Mouse (Mus musculus): ENCODE measurements at regions not wholly inside any gene's neighbourhood (a gene's known extent, or its start where the extent isn't known, plus 50 kb on each side); places are given as distances from the start of the nearest gene placed in this dataset.

DNA sequence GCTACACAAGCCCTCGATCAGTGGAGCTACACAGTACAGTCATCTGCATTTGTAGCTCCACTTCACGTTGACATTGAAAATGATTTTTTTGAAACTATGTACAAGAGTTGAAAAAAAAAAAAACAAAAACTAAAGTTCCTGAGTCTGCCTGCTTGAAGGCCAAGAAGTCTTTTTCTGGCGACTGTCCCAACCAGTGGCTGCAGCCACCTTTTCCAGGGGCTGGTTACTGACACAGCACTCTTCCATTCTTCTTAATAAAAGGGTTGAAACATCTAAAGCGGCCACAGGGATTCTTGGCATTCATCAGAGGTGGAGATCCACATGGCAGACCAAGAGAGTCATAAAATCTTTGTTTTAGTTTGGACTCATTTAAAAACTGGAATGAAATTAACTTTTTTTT is 87.0 kb upstream of the Ptch1 start:
- no peak overlapping the region for H3K4me3 ChIP-seq
- H3K9ac ChIP-seq (replicated peaks): no peak overlapping the region
- H3K9me3 ChIP-seq: no peaks in the 10 kb centered on the region
- WGBS: 82% methylated on average over 4 of the region's 4 CpGs
- H3K27ac ChIP-seq (replicated peaks): no peak overlapping the region
- no peak overlapping the region for H3K4me2 ChIP-seq (replicated peaks)
- no peaks in the 10 kb centered on the region for H3K27me3 ChIP-seq
- H3K36me3 ChIP-seq: no peaks in the 10 kb centered on the region
- no peaks in the 10 kb centered on the region for H3K4me1 ChIP-seq
- no peak for ATAC-seq (replicated peaks)

DNA sequence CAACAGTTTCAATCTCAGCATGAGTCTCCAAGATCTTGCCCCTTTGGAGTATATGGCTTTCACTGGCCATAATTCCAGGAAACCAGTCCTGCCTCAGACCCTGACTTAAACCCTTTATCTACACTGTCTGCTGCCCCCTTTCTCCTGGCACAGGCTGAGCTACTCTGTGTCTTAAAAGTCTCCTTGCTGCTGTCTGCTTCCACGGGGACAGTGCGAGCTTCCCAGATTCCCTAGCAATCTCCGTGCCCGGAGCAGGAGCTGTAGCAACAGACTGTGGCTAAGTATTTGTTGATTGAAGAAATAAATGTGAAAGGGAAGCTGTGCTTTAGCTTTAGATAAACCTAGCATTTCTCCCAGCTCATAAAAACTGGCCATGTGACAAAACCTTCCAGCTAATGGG is 95.2 kb upstream of the Ptch1 start:
- Histone ChIP-seq H3K27ac (replicated peaks) (no peak overlapping the region), H3K9ac (replicated peaks) (no peak overlapping the region), H3K9me3 (no peaks in the 10 kb centered on the region), H3K4me3 (no peak overlapping the region), H3K4me1 (no peaks in the 10 kb centered on the region), H3K27me3 (no peaks in the 10 kb centered on the region), H3K36me3 (no peaks in the 10 kb centered on the region), H3K4me2 (replicated peaks) (no peak overlapping the region)
- WGBS: 31% methylated on average over 4 of the region's 4 CpGs
- ATAC-seq (replicated peaks): no peak

DNA sequence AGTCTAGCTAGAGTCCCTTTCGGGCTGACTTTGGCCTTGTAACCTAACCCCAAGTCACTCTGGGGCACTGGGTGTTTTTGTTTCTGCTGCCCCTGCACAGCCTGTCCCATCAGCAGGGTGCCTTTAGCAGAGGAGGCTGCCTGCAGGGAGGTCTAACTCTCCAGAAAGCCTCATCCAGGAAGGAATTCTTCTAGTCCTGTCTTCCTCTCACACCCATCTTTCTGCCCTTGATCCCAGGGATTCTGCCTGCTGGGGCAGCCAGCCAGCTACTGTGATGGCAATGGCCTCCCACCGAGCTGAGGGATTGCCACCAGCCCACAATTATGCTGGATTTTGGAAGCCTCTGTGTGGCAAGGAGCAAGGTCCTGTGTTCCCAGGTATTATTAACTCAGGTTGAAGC is 95.6 kb upstream of the Ptch1 start:
- 8% methylated on average over 2 of the region's 2 CpGs for WGBS
- ATAC-seq (replicated peaks): no peak
- Histone ChIP-seq H3K4me2 (replicated peaks) (no peak overlapping the region), H3K9ac (replicated peaks) (no peak overlapping the region), H3K27me3 (no peaks in the 10 kb centered on the region), H3K9me3 (no peaks in the 10 kb centered on the region), H3K4me3 (no peak overlapping the region), H3K36me3 (no peaks in the 10 kb centered on the region), H3K4me1 (no peaks in the 10 kb centered on the region), H3K27ac (replicated peaks) (no peak overlapping the region)

DNA sequence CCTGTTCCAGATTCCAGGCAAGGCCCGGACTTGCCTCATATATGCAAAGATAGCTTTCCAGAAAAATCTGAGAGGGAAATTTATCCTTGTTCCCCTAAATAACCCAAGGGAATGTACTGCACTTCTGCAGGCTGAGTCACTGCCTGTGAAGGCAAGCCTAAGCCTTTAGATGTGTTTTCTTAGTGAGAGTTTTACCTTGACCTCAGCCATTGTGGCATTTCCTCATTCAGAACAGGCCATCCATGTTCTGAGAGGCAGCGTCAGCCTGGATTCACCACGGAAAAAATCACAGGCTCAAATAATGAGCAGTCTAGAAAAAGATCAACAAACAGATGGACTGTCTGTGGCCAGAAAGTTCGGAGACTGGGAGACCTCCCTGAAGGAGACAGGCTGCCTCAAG is 99.0 kb upstream of the Ptch1 start:
- H3K27me3 ChIP-seq: no peaks in the 10 kb centered on the region
- H3K27ac ChIP-seq (replicated peaks): no peak overlapping the region
- H3K4me1 ChIP-seq: no peaks in the 10 kb centered on the region
- H3K9me3 ChIP-seq: no peaks in the 10 kb centered on the region
- no peak overlapping the region for H3K4me3 ChIP-seq
- WGBS: 70% methylated on average over 4 of the region's 4 CpGs
- H3K4me2 ChIP-seq (replicated peaks): no peak overlapping the region
- no peaks in the 10 kb centered on the region for H3K36me3 ChIP-seq
- H3K9ac ChIP-seq (replicated peaks): no peak overlapping the region
- ATAC-seq (replicated peaks): no peak

DNA sequence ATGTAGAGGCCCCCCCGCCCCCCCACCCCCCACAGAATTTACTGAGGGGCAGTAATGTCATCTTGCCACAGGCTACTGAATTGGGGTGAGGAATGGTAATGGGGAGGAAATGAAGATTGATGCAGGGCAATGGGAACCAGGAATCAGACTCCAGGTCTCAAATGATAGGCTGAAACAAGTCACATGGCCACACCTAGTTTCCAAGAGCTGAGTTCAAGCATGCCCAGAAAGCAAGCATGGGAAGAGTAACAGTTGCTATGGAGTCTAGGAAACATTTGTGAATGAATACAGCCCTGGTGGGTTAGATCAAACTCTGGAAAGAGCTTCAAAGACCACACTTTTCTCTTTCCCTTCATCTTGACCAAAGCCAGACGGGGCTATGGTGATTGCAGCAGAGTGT is 104.3 kb upstream of the Ptch1 start:
- H3K4me2 ChIP-seq (replicated peaks): no peak overlapping the region
- H3K36me3 ChIP-seq: no peaks in the 10 kb centered on the region
- ATAC-seq (replicated peaks): no peak
- H3K9ac ChIP-seq (replicated peaks): no peak overlapping the region
- no peaks in the 10 kb centered on the region for H3K9me3 ChIP-seq
- WGBS: 67% methylated on average over 2 of the region's 2 CpGs
- no peaks in the 10 kb centered on the region for H3K4me1 ChIP-seq
- no peak overlapping the region for H3K27ac ChIP-seq (replicated peaks)
- H3K27me3 ChIP-seq: no peaks in the 10 kb centered on the region
- H3K4me3 ChIP-seq: no peak overlapping the region

DNA sequence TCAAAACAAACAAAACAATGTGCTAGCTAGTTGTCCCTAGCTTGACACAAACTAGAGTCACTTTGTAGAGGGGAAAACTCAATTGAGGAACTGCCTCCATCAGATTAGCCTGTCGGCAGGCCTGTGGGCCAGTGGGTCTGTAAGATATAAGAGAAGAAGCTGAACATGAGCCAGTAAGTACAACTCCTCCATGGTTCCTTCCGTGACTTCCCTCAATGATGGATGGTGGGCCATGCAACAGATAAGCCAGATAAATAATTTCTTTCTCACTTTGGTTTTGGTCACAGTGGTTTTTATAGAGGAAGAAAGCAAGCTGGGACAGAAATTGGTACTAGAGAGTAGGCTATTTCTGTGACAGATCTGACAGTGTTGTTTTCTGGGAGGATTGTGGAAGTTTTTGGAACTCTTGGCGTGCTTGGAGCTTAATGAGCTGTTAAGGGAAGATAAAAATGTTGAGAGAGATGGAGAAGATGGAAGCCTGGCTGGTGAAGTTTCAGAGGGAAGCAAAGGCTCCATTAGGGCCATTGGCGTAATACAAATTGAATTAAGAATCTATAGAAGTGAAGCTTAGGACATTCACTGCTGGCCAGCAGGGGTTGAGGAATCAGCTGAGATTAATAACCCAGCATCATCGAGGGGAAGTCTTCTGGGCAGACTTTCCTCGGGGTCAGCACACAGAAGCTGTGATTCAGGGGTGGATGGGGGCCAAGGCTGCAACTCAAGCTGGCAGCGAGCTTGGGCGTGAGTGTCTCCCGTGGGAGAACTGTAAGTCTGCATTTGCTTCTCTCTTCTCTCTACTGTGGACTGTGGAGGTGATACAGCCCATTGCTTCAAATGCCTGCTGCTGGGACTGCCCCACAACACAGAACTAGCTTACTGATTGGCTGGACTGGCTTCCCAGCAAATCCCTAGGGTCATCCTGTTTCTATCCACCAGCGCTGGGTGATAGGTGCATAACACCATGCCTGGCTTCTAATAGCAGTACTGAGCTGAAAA is 105.2 kb upstream of the Ptch1 start:
- Histone ChIP-seq H3K4me3 (no peak overlapping the region), H3K36me3 (no peaks in the 10 kb centered on the region), H3K9me3 (no peaks in the 10 kb centered on the region), H3K9ac (replicated peaks) (no peak overlapping the region), H3K4me2 (replicated peaks) (no peak overlapping the region), H3K27me3 (no peaks in the 10 kb centered on the region), H3K27ac (replicated peaks) (no peak overlapping the region), H3K4me1 (no peaks in the 10 kb centered on the region)
- no peak for ATAC-seq (replicated peaks)
- WGBS: 79% methylated on average over 10 of the region's 10 CpGs

DNA sequence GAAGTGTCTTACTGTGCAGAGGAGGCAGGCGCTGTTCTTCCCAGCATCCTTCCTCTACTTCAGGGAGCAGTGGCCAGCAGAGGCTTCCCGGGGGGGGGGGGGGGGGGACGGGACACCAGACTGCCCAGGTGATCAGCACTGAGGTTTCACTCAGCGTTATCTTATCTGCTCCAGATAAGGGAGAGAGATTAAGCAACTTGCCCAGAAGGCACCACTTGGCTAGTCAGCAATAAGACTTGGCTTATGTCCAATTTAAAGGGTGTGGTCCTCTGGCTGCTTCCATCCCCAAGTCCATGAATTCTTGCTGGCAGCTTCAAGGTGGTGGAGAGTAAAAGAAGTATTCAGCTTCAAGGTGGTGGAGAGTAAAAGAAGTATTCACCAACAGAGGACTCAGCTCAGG is 108.9 kb upstream of the Ptch1 start:
- H3K4me2 ChIP-seq (replicated peaks): no peak overlapping the region
- WGBS: 65% methylated on average over 4 of the region's 4 CpGs
- H3K4me3 ChIP-seq: no peak overlapping the region
- no peak for ATAC-seq (replicated peaks)
- H3K27me3 ChIP-seq: no peaks in the 10 kb centered on the region
- H3K9ac ChIP-seq (replicated peaks): no peak overlapping the region
- H3K9me3 ChIP-seq: no peaks in the 10 kb centered on the region
- no peaks in the 10 kb centered on the region for H3K36me3 ChIP-seq
- H3K27ac ChIP-seq (replicated peaks): no peak overlapping the region
- H3K4me1 ChIP-seq: no peaks in the 10 kb centered on the region

DNA sequence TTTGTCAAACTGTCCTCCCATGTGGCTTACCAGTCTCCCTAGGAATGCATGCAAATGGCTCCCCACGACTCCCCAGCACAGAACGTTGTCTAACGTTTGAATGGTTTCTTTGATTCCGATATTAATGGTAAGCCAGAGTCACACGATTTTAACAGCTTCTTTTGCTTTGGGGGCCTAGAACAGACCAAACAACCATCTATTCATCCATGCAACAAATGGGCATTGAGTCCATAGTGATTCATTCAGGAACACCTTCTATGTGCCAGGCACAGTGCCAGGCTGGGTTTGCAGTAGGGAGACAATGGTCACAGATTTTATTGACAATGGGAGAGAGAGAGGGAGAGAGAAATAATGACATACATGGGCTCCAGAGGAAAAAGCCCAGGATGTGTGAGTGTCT is 118.6 kb upstream of the Ptch1 start:
- H3K36me3 ChIP-seq: no peaks in the 10 kb centered on the region
- 0 out of 2 replicates have a peak, but pooled peaks cover 8% of the 10 kb centered on the region for H3K4me1 ChIP-seq
- H3K4me3 ChIP-seq: no peak overlapping the region
- H3K9me3 ChIP-seq: no peaks in the 10 kb centered on the region
- H3K27ac ChIP-seq (replicated peaks): no peak overlapping the region
- H3K4me2 ChIP-seq (replicated peaks): no peak overlapping the region
- no peaks in the 10 kb centered on the region for H3K27me3 ChIP-seq
- 26% methylated on average over 5 of the region's 5 CpGs for WGBS
- H3K9ac ChIP-seq (replicated peaks): no peak overlapping the region
- no peak for ATAC-seq (replicated peaks)

DNA sequence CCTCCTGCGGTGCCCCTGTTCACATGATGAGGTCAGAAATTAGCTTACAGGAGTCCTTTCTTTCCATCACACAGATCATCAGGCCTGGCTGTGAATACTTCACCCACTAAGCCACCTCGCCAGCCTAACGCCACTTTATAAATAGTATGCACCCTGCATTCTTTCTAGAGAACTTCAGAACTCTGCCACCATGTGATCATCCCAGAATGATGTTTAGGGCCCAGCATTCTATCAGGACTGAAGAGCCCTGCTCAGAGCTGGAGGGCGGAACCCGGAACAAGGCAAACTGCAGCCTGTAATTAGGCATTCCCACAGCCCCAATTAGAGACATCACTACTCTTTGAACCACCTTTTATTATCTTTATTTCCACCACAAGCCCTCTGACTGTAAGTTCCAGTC is 120.2 kb upstream of the Ptch1 start:
- no peak overlapping the region for H3K4me3 ChIP-seq
- H3K27me3 ChIP-seq: no peaks in the 10 kb centered on the region
- H3K36me3 ChIP-seq: no peaks in the 10 kb centered on the region
- H3K9me3 ChIP-seq: no peaks in the 10 kb centered on the region
- H3K4me1 ChIP-seq: 0 out of 2 replicates have a peak, but pooled peaks cover 8% of the 10 kb centered on the region
- no peak overlapping the region for H3K27ac ChIP-seq (replicated peaks)
- no peak overlapping the region for H3K4me2 ChIP-seq (replicated peaks)
- no peak overlapping the region for H3K9ac ChIP-seq (replicated peaks)
- ATAC-seq (replicated peaks): no peak
- 67% methylated on average over 5 of the region's 5 CpGs for WGBS

DNA sequence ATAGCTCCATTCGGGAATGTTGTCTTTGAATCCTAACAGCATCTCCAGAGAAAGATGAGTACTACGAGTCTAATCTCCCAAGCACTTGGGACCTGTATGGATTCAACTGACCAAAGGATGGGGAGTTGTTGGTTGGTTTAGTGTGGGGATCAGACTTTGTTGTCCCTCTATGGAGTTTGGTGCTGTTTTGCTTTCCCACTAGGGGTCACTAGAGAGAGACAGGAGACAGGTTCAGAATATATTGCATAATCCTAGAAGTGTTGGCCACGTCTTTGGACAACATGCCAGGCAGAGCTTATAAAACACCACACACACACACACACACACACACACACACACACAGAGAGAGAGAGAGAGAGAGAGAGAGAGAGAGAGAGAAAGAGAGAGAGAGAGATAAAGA is 118.6 kb upstream of the Ercc6l2 start:
- no peak overlapping the region for H3K4me2 ChIP-seq (replicated peaks)
- no peak overlapping the region for H3K27ac ChIP-seq (replicated peaks)
- 61% methylated on average over 3 of the region's 3 CpGs for WGBS
- H3K4me3 ChIP-seq: no peak overlapping the region
- H3K9ac ChIP-seq (replicated peaks): no peak overlapping the region
- 0 out of 2 replicates have a peak, but pooled peaks cover 8% of the 10 kb centered on the region for H3K4me1 ChIP-seq
- H3K36me3 ChIP-seq: no peaks in the 10 kb centered on the region
- no peaks in the 10 kb centered on the region for H3K9me3 ChIP-seq
- ATAC-seq (replicated peaks): no peak
- H3K27me3 ChIP-seq: no peaks in the 10 kb centered on the region

DNA sequence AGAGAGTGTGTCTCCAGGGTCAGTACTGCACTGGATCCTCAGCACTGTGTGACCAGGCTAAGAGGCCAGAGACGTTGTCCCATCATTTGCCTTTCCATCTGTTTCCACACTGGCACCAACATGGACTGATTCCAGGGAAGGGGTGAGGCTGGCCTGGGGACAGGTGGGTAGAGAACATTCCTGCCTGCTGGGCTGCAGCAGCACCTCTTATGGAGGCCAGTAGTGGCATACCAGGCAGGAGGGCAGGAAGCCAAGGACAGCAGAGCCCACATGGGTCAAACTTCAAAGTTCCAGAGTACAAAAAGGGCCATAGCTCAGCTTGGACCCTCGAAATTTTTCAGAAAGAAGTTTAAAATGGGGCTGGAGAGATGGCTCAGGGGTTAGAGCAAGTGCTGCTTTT is 115.4 kb upstream of the Ercc6l2 start:
- H3K4me3 ChIP-seq: no peak overlapping the region
- H3K36me3 ChIP-seq: no peaks in the 10 kb centered on the region
- H3K9ac ChIP-seq (replicated peaks): no peak overlapping the region
- 77% methylated on average over 2 of the region's 2 CpGs for WGBS
- H3K4me1 ChIP-seq: no peaks in the 10 kb centered on the region
- no peak overlapping the region for H3K4me2 ChIP-seq (replicated peaks)
- H3K27ac ChIP-seq (replicated peaks): no peak overlapping the region
- H3K27me3 ChIP-seq: no peaks in the 10 kb centered on the region
- no peaks in the 10 kb centered on the region for H3K9me3 ChIP-seq
- ATAC-seq (replicated peaks): no peak

DNA sequence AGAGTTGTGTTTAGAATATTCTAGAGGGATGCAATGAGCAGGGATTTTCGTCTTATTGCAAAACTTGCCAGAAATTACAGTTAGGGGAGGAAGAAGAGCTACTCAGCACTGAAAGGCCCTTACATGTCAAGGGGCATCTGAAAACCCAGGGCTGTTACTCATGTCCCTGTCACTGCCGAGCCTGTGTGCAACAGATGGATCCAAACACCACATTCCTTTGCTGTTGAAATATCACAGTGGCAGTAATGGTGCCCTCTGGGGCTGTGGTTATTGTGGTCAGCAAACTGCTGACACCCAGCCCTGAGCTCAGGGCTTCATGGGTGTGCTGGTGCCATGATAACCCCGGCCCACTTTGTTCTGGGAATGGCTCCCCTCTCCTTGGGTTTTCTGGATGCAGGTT is 114.3 kb upstream of the Ercc6l2 start:
- Histone ChIP-seq H3K27ac (replicated peaks) (no peak overlapping the region), H3K4me2 (replicated peaks) (no peak overlapping the region), H3K9me3 (no peaks in the 10 kb centered on the region), H3K4me3 (no peak overlapping the region), H3K4me1 (no peaks in the 10 kb centered on the region), H3K36me3 (no peaks in the 10 kb centered on the region), H3K9ac (replicated peaks) (no peak overlapping the region), H3K27me3 (no peaks in the 10 kb centered on the region)
- WGBS: 76% methylated on average over 3 of the region's 3 CpGs
- ATAC-seq (replicated peaks): no peak
